Comparison of ENCODE assay signal across 8 mouse cellular contexts in the genomic region with DNA sequence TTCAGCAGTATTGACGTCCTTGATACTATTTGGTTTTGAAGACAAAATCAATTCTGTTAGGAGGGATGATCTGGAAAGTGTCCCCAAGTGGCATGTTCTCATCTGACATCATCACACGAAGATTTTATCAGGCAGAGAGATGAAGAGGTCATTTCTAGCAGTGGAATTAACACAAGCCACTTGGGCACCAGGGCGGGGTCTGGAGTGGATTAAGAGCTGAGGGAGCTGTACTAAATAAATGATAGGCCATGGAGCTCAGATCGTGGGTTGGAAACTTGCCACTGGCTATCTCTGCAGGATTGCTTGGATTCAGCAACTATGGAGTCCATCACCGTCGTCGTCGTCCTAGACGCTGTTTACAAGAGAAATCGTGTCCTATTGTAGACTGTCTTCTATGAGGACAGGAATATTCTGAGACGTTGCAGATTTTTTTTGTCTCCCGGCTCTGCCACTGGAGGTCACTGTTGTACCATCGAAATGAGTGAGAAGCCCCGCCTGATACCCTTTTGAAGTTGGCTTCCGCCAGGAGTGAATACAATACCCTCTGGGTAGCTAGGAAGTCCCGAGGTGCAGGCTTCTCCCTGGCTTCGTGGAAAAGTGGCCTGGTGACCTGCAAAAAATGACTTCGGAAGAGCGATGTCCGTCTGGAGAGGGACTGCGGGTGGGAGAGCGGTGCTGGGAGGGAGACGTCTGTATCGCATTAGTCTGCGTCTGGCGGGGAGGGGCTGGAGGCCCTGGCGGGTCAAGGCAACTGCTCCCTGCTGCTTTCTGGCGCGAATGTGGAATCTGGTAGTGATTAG.
DNase-seq lines count a peak whose midpoint lies in the region; ATAC-seq and TF ChIP-seq lines count a peak whose summit lies in the region.

No protein-coding gene starts in this region.

- WGBS in forebrain, embryonic 11.5 days = 4% methylated on average over 29 of the region's 29 CpGs
- 5% methylated on average over 29 of the region's 29 CpGs for WGBS in heart, postnatal 0 days
- 4% methylated on average over 29 of the region's 29 CpGs for WGBS in liver, embryonic 16.5 days (ENCODE audit: insufficient replicate concordance)
- 5% methylated on average over 29 of the region's 29 CpGs for WGBS in neural tube, embryonic 13.5 days

- H3K4me1 ChIP-seq in forebrain, embryonic 11.5 days (replicated peaks; ENCODE audit: control insufficient read depth, insufficient read depth, low read length) = peaks cover 2% of the 10 kb centered on the region
- H3K4me1 ChIP-seq in heart, postnatal 0 days (ENCODE audit: control insufficient read depth, insufficient read depth) = no peaks in the 10 kb centered on the region
- peaks cover 3% of the 10 kb centered on the region; the same call in 1 of the 2 replicates for H3K4me1 ChIP-seq in liver, embryonic 16.5 days (ENCODE audit: control insufficient read depth, low read depth, low read length)
- H3K4me1 ChIP-seq in neural tube, embryonic 13.5 days (replicated peaks) = peaks cover 26% of the 10 kb centered on the region
- H3K4me1 ChIP-seq in testis, adult 2 months (ENCODE audit: control insufficient read depth, insufficient read depth, low read length) = no peaks in the 10 kb centered on the region; the same call in 1 of the 2 replicates

- H3K27ac ChIP-seq in forebrain, embryonic 11.5 days (ENCODE audit: low read depth, low read length) = peak overlapping the region; percentile 80
- peak overlapping the region; percentile 65 for H3K27ac ChIP-seq in heart, postnatal 0 days (ENCODE audit: low read depth)
- H3K27ac ChIP-seq in liver, embryonic 16.5 days (ENCODE audit: low read length) = no peak overlapping the region
- peak overlapping the region; percentile 93 for H3K27ac ChIP-seq in neural tube, embryonic 13.5 days (replicated peaks)
- H3K27ac ChIP-seq in testis, adult 2 months (ENCODE audit: control insufficient read depth, insufficient read depth, low read depth, low read length) = peak overlapping the region; percentile 36; the same call in 1 of the 2 replicates

- H3K4me2 ChIP-seq in forebrain, embryonic 11.5 days (ENCODE audit: low read depth, low read length, severe bottlenecking) = peak overlapping the region; percentile 55
- H3K4me2 ChIP-seq in heart, postnatal 0 days (ENCODE audit: low read depth, low read length) = peak overlapping the region; percentile 62
- H3K4me2 ChIP-seq in liver, embryonic 16.5 days (ENCODE audit: low read depth, low read length) = peak overlapping the region; percentile 70
- H3K4me2 ChIP-seq in neural tube, embryonic 13.5 days = peak overlapping the region; percentile 58

- peak; percentile 64; the same call in 1 of the 2 replicates for TF ChIP-seq EP300 in heart, postnatal 0 days (IDR thresholded peaks at IDR 0.05; ENCODE audit: low read depth)

- no peaks in the 10 kb centered on the region for H3K36me3 ChIP-seq in forebrain, embryonic 11.5 days (ENCODE audit: control insufficient read depth, insufficient read depth, low read length)
- H3K36me3 ChIP-seq in heart, postnatal 0 days (replicated peaks; ENCODE audit: control insufficient read depth, insufficient read depth, low read length) = no peaks in the 10 kb centered on the region
- H3K36me3 ChIP-seq in liver, embryonic 16.5 days (ENCODE audit: control insufficient read depth, insufficient read depth) = no peaks in the 10 kb centered on the region
- no peaks in the 10 kb centered on the region for H3K36me3 ChIP-seq in neural tube, embryonic 13.5 days
- H3K36me3 ChIP-seq in testis, adult 2 months (ENCODE audit: control insufficient read depth, insufficient read depth, low read length) = no peaks in the 10 kb centered on the region

- peak; percentile 92 for ATAC-seq in forebrain, embryonic 11.5 days (replicated peaks; ENCODE audit: low FRiP score)
- ATAC-seq in heart, postnatal 0 days (ENCODE audit: insufficient read depth, low read depth) = peak; percentile 94
- peak; percentile 39 for ATAC-seq in liver, embryonic 16.5 days (ENCODE audit: low read depth)
- peak; percentile 95 for ATAC-seq in neural tube, embryonic 13.5 days (ENCODE audit: low read depth)

- H3K9me3 ChIP-seq in forebrain, embryonic 11.5 days (ENCODE audit: control insufficient read depth, low read length) = no peaks in the 10 kb centered on the region
- H3K9me3 ChIP-seq in heart, postnatal 0 days (replicated peaks; ENCODE audit: control insufficient read depth, low read length) = no peaks in the 10 kb centered on the region
- H3K9me3 ChIP-seq in liver, embryonic 16.5 days (replicated peaks; ENCODE audit: control insufficient read depth, low read length) = no peaks in the 10 kb centered on the region
- no peaks in the 10 kb centered on the region for H3K9me3 ChIP-seq in neural tube, embryonic 13.5 days

- H3K4me3 ChIP-seq in forebrain, embryonic 11.5 days (ENCODE audit: low read depth, low read length) = peak overlapping the region; percentile 22; the same call in 1 of the 2 replicates
- H3K4me3 ChIP-seq in heart, postnatal 0 days (ENCODE audit: low read depth, low read length) = peak overlapping the region; percentile 46
- peak overlapping the region; percentile 56 for H3K4me3 ChIP-seq in liver, embryonic 16.5 days (ENCODE audit: low read depth, low read length)
- H3K4me3 ChIP-seq in neural tube, embryonic 13.5 days = peak overlapping the region; percentile 36
- H3K4me3 ChIP-seq in testis, adult 2 months (ENCODE audit: control insufficient read depth, low read depth, low read length) = peak overlapping the region; percentile 79

- H3K9ac ChIP-seq in forebrain, embryonic 11.5 days (ENCODE audit: low read length) = peak overlapping the region; percentile 62
- peak overlapping the region; percentile 61 for H3K9ac ChIP-seq in heart, postnatal 0 days (replicated peaks; ENCODE audit: low read depth, low read length)
- H3K9ac ChIP-seq in liver, embryonic 16.5 days (ENCODE audit: low read depth, low read length) = peak overlapping the region; percentile 51
- H3K9ac ChIP-seq in neural tube, embryonic 13.5 days = peak overlapping the region; percentile 73

- peak; percentile 74 for TF ChIP-seq CTCF in heart, postnatal 0 days (IDR thresholded peaks at IDR 0.05; ENCODE audit: low read depth)
- 0 out of 2 replicates have a peak, but pooled peaks have one; percentile 3 for TF ChIP-seq CTCF in testis, adult 2 months (IDR thresholded peaks at IDR 0.05; ENCODE audit: control insufficient read depth, insufficient read depth, insufficient replicate concordance, low read depth, low read length)

- DNase-seq in CD4-positive, CD25-positive, alpha-beta regulatory T cell, adult 2 months (ENCODE audit: low read depth, low spot score) = peak; percentile 89
- DNase-seq in brain, embryonic 18.5 days (ENCODE audit: low read depth, low spot score) = peak; percentile 87
- DNase-seq in forebrain, embryonic 11.5 days (ENCODE audit: low spot score) = peak; percentile 93
- peak; percentile 93 for DNase-seq in heart, postnatal 0 days (ENCODE audit: low spot score)
- peak; percentile 91 to 92 for DNase-seq in kidney, postnatal 4 days

- TF ChIP-seq POLR2A in testis, adult 2 months (IDR thresholded peaks at IDR 0.05; ENCODE audit: control insufficient read depth, low read depth, low read length) = no peak

- H3K27me3 ChIP-seq in forebrain, embryonic 11.5 days (ENCODE audit: control insufficient read depth, insufficient read depth, low read length) = no peaks in the 10 kb centered on the region
- no peaks in the 10 kb centered on the region for H3K27me3 ChIP-seq in heart, postnatal 0 days (ENCODE audit: control insufficient read depth, insufficient read depth, low read length)
- no peaks in the 10 kb centered on the region; the same call in 1 of the 2 replicates for H3K27me3 ChIP-seq in liver, embryonic 16.5 days (ENCODE audit: control insufficient read depth, insufficient read depth, low read depth, low read length)
- H3K27me3 ChIP-seq in neural tube, embryonic 13.5 days = no peaks in the 10 kb centered on the region
- H3K27me3 ChIP-seq in testis, adult 2 months (ENCODE audit: control insufficient read depth, insufficient read depth, low read length) = no peaks in the 10 kb centered on the region

Comparison
In these comparisons a context has a peak if more than half of its experiments do, and no peak if none do; other contexts are left out.
1. ATAC-seq: peak in every context shown above with its lines; median percentile 95 in neural tube, embryonic 13.5 days; 94 in heart, postnatal 0 days; 92 in forebrain, embryonic 11.5 days; 39 in liver, embryonic 16.5 days.
2. H3K4me3 ChIP-seq: peak in every context shown above with its lines; median percentile 79 in testis, adult 2 months; 56 in liver, embryonic 16.5 days; 46 in heart, postnatal 0 days; 36 in neural tube, embryonic 13.5 days; 22 in forebrain, embryonic 11.5 days.